Mouse (Mus musculus) CH12.LX (cell line): ENCODE measurements around the gene Fbxl18.

Experiments used
- CTCF ChIP-seq, 2 experiments: IDR thresholded peaks in 1 of 2; conservative IDR thresholded peaks in 1 of 2; 2 replicates each; pipeline ENCODE4 v1.5.1; 2011 to 2012; ENCODE audit warnings: low read depth in 2 of 2, low read length in 2 of 2, improper control_type of control experiment in 1 of 2, inconsistent platforms in 1 of 2, mild to moderate bottlenecking in 1 of 2, moderate library complexity in 1 of 2
- EP300 ChIP-seq: IDR thresholded peaks from 2 replicates; pipeline ENCODE4 v1.6.1; 2011; ENCODE audit warnings: low read length, improper control_type of control experiment
- JUND ChIP-seq: conservative IDR thresholded peaks from 2 replicates; pipeline ENCODE4 v1.6.1; 2011; ENCODE audit warnings: low read depth, low read length, improper control_type of control experiment
- MXI1 ChIP-seq: IDR thresholded peaks from 2 replicates; pipeline ENCODE4 v1.6.1; 2011; ENCODE audit warnings: mild to moderate bottlenecking, low read depth, low read length, improper control_type of control experiment
- POLR2A ChIP-seq: IDR thresholded peaks from 2 replicates; pipeline ENCODE4 v1.6.1; 2011; ENCODE audit warnings: low read depth, mild to moderate bottlenecking, improper control_type of control experiment, low read length
- TCF12 ChIP-seq: IDR thresholded peaks from 2 replicates; pipeline ENCODE4 v1.6.1; 2014; ENCODE audit warnings: low read depth, mild to moderate bottlenecking, inconsistent platforms, low read length, improper control_type of control experiment

- no peak for TF ChIP-seq TCF12
- TF ChIP-seq POLR2A = no peak
- TF ChIP-seq CTCF (conservative IDR thresholded peaks at IDR 0.05 in 1 of 2, IDR thresholded peaks at IDR 0.05 in 1 of 2; ENCODE audit: low read depth in 2 of 2, low read length in 2 of 2) = no peak
- no peak for TF ChIP-seq MXI1
- TF ChIP-seq JUND = no peak
- no peak for TF ChIP-seq EP300
Measured at GRCm38 (mm10) chr5:142820276-142821265, 74.7 kb downstream of the Fbxl18 start.
